Mouse (Mus musculus) liver, postnatal 0 days (tissue): ENCODE results near the gene Letm1.

Experiments used
- CTCF ChIP-seq: sonication (generic); IDR thresholded peaks from 2 replicates; pipeline ENCODE4 v1.5.1; 2016; ENCODE audit warnings: antibody characterized with exemption, low read depth
- EP300 ChIP-seq: IDR thresholded peaks from 2 replicates; pipeline ENCODE4 v1.6.1; 2016; ENCODE audit warnings: antibody characterized with exemption, low read depth, mild to moderate bottlenecking

DNA sequence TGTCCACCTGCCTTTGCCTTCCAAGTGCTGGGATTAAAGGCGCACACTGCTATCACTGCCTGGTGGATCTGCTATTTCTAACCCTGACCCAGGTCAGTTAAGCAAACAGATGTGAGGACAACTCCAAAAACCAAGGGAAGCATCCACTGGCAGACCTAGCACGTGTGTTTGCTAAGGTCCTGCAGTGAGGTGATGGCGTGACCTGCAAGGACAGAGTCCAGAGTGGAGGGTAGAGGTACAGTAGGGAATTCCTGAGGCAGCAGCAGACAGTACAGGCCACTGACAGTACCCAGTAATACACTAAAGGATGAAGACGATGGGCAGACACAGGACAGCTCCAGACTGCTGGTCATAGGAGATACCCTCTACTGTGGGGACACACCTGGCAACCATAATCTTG lies 42.1 kb downstream of the Letm1 start:
- TF ChIP-seq CTCF, result no peak
- TF ChIP-seq EP300, result no peak
